Comparison of ENCODE assay signal across 9 mouse cellular contexts in the genomic region with DNA sequence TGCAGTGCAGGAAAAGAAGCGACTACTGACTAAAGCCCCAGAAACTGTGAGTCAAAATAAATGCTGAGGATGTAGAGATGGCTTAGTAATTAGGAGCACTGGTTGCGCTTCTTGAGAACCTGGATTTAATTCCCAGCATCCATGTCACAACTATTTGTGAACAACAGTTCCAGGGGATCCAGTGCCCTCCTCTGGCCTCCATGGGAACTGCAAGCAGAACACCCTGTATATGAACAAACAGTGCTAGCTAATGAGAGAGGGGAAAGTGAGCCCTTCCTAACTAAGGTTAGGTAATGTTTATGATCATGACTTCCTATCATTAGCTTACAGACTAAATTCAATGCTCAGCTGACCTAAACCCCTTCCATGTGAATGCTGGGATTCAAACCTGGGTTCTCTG. TPM values are rescaled to one million over a fixed set of nuclear protein-coding genes. Genes with fewer than 3 reads are reported as not detected.
A peak's percentile ranks its signal among the peaks of the same experiment; 100 is the strongest.
DNase-seq lines count a peak whose midpoint lies in the region; ATAC-seq and TF ChIP-seq lines count a peak whose summit lies in the region.
"Had no signal": no experiment of that assay in that cellular context is flagged by ENCODE, and none has a peak within 500 bp of the region (broad histone marks: within the 10 kb centered on the region; RNA-seq: fewer than 3 reads in every experiment).

No protein-coding gene starts in this region.

- no peak overlapping the region for H3K4me2 ChIP-seq in lung, embryonic 14.5 days
- H3K4me2 ChIP-seq in hindbrain, embryonic 12.5 days (replicated peaks) = no peak overlapping the region
- H3K4me2 ChIP-seq: limb, embryonic 15.5 days had no signal

- ATAC-seq in G1E (ENCODE audit: extremely low read depth, insufficient number of reproducible peaks, low FRiP score, poor library complexity, severe bottlenecking) = no peak
- ATAC-seq in lung, embryonic 14.5 days (ENCODE audit: insufficient read depth) = no peak
- ATAC-seq in hindbrain, embryonic 12.5 days (ENCODE audit: low FRiP score) = no peak

- H3K27ac ChIP-seq in layer of hippocampus, adult 2 months = no peak overlapping the region
- H3K27ac ChIP-seq in lung, embryonic 14.5 days (ENCODE audit: low read depth) = no peak overlapping the region
- H3K27ac ChIP-seq in hindbrain, embryonic 12.5 days = no peak overlapping the region
- H3K27ac ChIP-seq: limb, embryonic 15.5 days had no signal

- no peak overlapping the region for H3K9ac ChIP-seq in lung, embryonic 14.5 days
- H3K9ac ChIP-seq in hindbrain, embryonic 12.5 days = no peak overlapping the region
- H3K9ac ChIP-seq: limb, embryonic 15.5 days had no signal

- 97% methylated on average over 2 of the region's 2 CpGs for whole genome bisulfite sequencing in lung, embryonic 14.5 days
- 88% methylated on average over 2 of the region's 2 CpGs for WGBS in hindbrain, embryonic 12.5 days

- no peak overlapping the region for H3K4me3 ChIP-seq in layer of hippocampus, adult 2 months
- H3K4me3 ChIP-seq in G1E (ENCODE audit: low read depth, low read length) = no peak overlapping the region
- H3K4me3 ChIP-seq in lung, embryonic 14.5 days (ENCODE audit: low read depth, low read length) = no peak overlapping the region
- no peak overlapping the region for H3K4me3 ChIP-seq in hindbrain, embryonic 12.5 days
- H3K4me3 ChIP-seq: limb, embryonic 15.5 days had no signal

- no peak for DNase-seq in layer of hippocampus, adult 2 months (ENCODE audit: low spot score in 2 of 2)
- no peak for DNase-seq in layer of hippocampus, postnatal 14 days (ENCODE audit: low spot score in 2 of 2)
- no peak for DNase-seq in G1E (ENCODE audit: low spot score)
- peak; percentile 19 for DNase-seq in c-Kit-positive CD71-positive TER-119-negative erythroid progenitor cells, embryonic 14.5 days (ENCODE audit: low read depth)
- DNase-seq in lung, embryonic 14.5 days = peak; percentile 42
- DNase-seq in heart, adult 9 months (ENCODE audit: low spot score in 2 of 2) = no peak
- DNase-seq in neural tube, embryonic 10.5 days (ENCODE audit: extremely low spot score, low spot score) = no peak

- peak; percentile 71 for TF ChIP-seq CTCF in layer of hippocampus, adult 2 months (conservative IDR thresholded peaks at IDR 0.05)
- TF ChIP-seq CTCF in G1E (IDR thresholded peaks at IDR 0.05; ENCODE audit: low read depth, low read length) = peak; percentile 75
- peak; percentile 61 for TF ChIP-seq CTCF in lung, embryonic 14.5 days (IDR thresholded peaks at IDR 0.05; ENCODE audit: low read depth)

- H3K4me1 ChIP-seq in G1E (ENCODE audit: insufficient read depth, low read depth, low read length) = no peaks in the 10 kb centered on the region
- H3K4me1 ChIP-seq in lung, embryonic 14.5 days (ENCODE audit: insufficient read depth) = no peaks in the 10 kb centered on the region
- no peaks in the 10 kb centered on the region for H3K4me1 ChIP-seq in hindbrain, embryonic 12.5 days
- H3K4me1 ChIP-seq: limb, embryonic 15.5 days had no signal

- H3K27me3 ChIP-seq in G1E (ENCODE audit: insufficient read depth, low read length) = no peaks in the 10 kb centered on the region
- H3K27me3 ChIP-seq in lung, embryonic 14.5 days (ENCODE audit: insufficient read depth, low read length) = no peaks in the 10 kb centered on the region
- no peaks in the 10 kb centered on the region for H3K27me3 ChIP-seq in hindbrain, embryonic 12.5 days
- H3K27me3 ChIP-seq: limb, embryonic 15.5 days had no signal

- H3K9me3 ChIP-seq in G1E (replicated peaks) = no peaks in the 10 kb centered on the region
- H3K9me3 ChIP-seq in lung, embryonic 14.5 days (ENCODE audit: low read depth, low read length) = no peaks in the 10 kb centered on the region
- H3K9me3 ChIP-seq in hindbrain, embryonic 12.5 days (replicated peaks) = no peaks in the 10 kb centered on the region
- H3K9me3 ChIP-seq: limb, embryonic 15.5 days had no signal

- peaks cover 41% of the 10 kb centered on the region for H3K36me3 ChIP-seq in G1E (replicated peaks)
- 0 out of 2 replicates have a peak, but pooled peaks cover 10% of the 10 kb centered on the region for H3K36me3 ChIP-seq in lung, embryonic 14.5 days (ENCODE audit: insufficient read depth)
- peaks cover 5% of the 10 kb centered on the region for H3K36me3 ChIP-seq in hindbrain, embryonic 12.5 days

RNA-seq across cellular contexts. Expression of a gene that starts 36.9 kb away (rescaled TPM):
- 1 to 10 TPM; 1.1 to 1.3 TPM for total RNA-seq in layer of hippocampus, adult 2 months (2021)
- total RNA-seq in layer of hippocampus, postnatal 14 days (2021) = 1 to 10 TPM; 1.4 TPM
- not detected in 2 replicates for total RNA-seq in G1E (2014; fragmentation: Nextera tagmentation)
- total RNA-seq in G1E (2017) = 0.11 and 0.23 TPM in 2 replicates
- polyA plus RNA-seq in G1E (2012) = 0.02 and 0.06 TPM in 2 replicates
- polyA plus RNA-seq in lung, embryonic 14.5 days (2014; fragmentation: Nextera tagmentation; extraction: Ambion mirVana) = 1.1 and 1.2 TPM in 2 replicates
- polyA plus RNA-seq in hindbrain, embryonic 12.5 days (2016; fragmentation: Nextera tagmentation; extraction: Ambion mirVana) = 0.87 and 0.91 TPM in 2 replicates

RNA-seq across cellular contexts. Expression of a gene that starts 42.1 kb away (rescaled TPM):
- total RNA-seq in layer of hippocampus, adult 2 months (2021) = 10 to 100 TPM; 27.9 to 28.5 TPM
- total RNA-seq in layer of hippocampus, postnatal 14 days (2021) = 10 to 100 TPM; 18.8 to 19.7 TPM
- total RNA-seq in G1E (2014; fragmentation: Nextera tagmentation) (52.4 and 54.8 TPM in 2 replicates), G1E (2017) (49.3 and 55.0 TPM in 2 replicates)
- polyA plus RNA-seq in G1E (2012) = 6.6 and 7.8 TPM in 2 replicates
- 29.8 and 32.1 TPM in 2 replicates for polyA plus RNA-seq in lung, embryonic 14.5 days (2014; fragmentation: Nextera tagmentation; extraction: Ambion mirVana)
- polyA plus RNA-seq in hindbrain, embryonic 12.5 days (2016; fragmentation: Nextera tagmentation; extraction: Ambion mirVana) = 23.1 and 25.3 TPM in 2 replicates

RNA-seq across cellular contexts. Expression of a gene that starts 47.1 kb away (rescaled TPM):
- total RNA-seq in layer of hippocampus, adult 2 months (2021) = 10 to 100 TPM; 43.0 to 50.3 TPM
- 10 to 100 TPM; 48.8 to 51.2 TPM for total RNA-seq in layer of hippocampus, postnatal 14 days (2021)
- 38.0 and 41.8 TPM in 2 replicates for total RNA-seq in G1E (2014; fragmentation: Nextera tagmentation)
- total RNA-seq in G1E (2017) = 15.0 and 15.7 TPM in 2 replicates
- 11.3 and 13.8 TPM in 2 replicates for polyA plus RNA-seq in G1E (2012)
- polyA plus RNA-seq in lung, embryonic 14.5 days (2014; fragmentation: Nextera tagmentation; extraction: Ambion mirVana) = 22.3 and 25.0 TPM in 2 replicates
- polyA plus RNA-seq in hindbrain, embryonic 12.5 days (2016; fragmentation: Nextera tagmentation; extraction: Ambion mirVana) = 25.5 and 30.6 TPM in 2 replicates

Comparison
In these comparisons a context has a peak if more than half of its experiments do, and no peak if none do; other contexts are left out.
1. DNase-seq: peak in c-Kit-positive CD71-positive TER-119-negative erythroid progenitor cells, embryonic 14.5 days (single experiment) and lung, embryonic 14.5 days (single experiment); none in layer of hippocampus, adult 2 months (0 of 2), layer of hippocampus, postnatal 14 days (0 of 2), G1E (single experiment), heart, adult 9 months (0 of 2) and neural tube, embryonic 10.5 days (single experiment).
2. Peak in every context shown above with its lines, with median percentiles within 50 percentile points of each other: CTCF ChIP-seq.